Mouse (Mus musculus) ES-Bruce4 (cell line): ENCODE measurements around the gene Tenm3. TPM values are rescaled to one million over a fixed set of nuclear protein-coding genes. Genes with fewer than 3 reads are reported as not detected.

Source experiments
- H3K27ac ChIP-seq: 2 replicates; pipeline ENCODE4 v1.5.1; 2012; ENCODE audit warnings: low read length, inconsistent platforms; ENCODE audit not compliant: insufficient read depth
- H3K27me3 ChIP-seq: 2 replicates; pipeline ENCODE4 v1.6.1; 2012; ENCODE audit warnings: mild to moderate bottlenecking, low read length, inconsistent platforms; ENCODE audit not compliant: control insufficient read depth, poor library complexity, insufficient read depth, severe bottlenecking
- H3K36me3 ChIP-seq: 2 replicates; pipeline ENCODE4 v1.6.1; 2012; ENCODE audit warnings: inconsistent platforms, mild to moderate bottlenecking, low read length, moderate library complexity; ENCODE audit not compliant: control insufficient read depth, poor library complexity, insufficient read depth, severe bottlenecking
- H3K4me1 ChIP-seq: one replicate; pipeline ENCODE4 v1.8.1; 2011; ENCODE audit warnings: low read length; ENCODE audit not compliant: control insufficient read depth, insufficient read depth
- H3K4me3 ChIP-seq: 2 replicates; pipeline ENCODE4 v1.5.1; 2011; ENCODE audit warnings: low read depth, mild to moderate bottlenecking, low read length
- H3K9ac ChIP-seq: 2 replicates; pipeline ENCODE4 v1.6.1; 2012; ENCODE audit warnings: low read depth, mild to moderate bottlenecking, inconsistent platforms; ENCODE audit not compliant: poor library complexity, severe bottlenecking
- H3K9me3 ChIP-seq: replicated peaks from 2 replicates; pipeline ENCODE4 v1.6.1; 2012; ENCODE audit warnings: mild to moderate bottlenecking, low read length, inconsistent platforms; ENCODE audit not compliant: control insufficient read depth, poor library complexity, insufficient read depth, severe bottlenecking
- CTCF ChIP-seq: IDR thresholded peaks from one replicate; pipeline ENCODE4 v1.8.1; 2011; ENCODE audit warnings: low read depth, low read length
- EP300 ChIP-seq: IDR thresholded peaks from 2 replicates; pipeline ENCODE4 v1.6.1; 2011; ENCODE audit warnings: low read depth, low read length; ENCODE audit not compliant: insufficient read depth
- POLR2A ChIP-seq: IDR thresholded peaks from one replicate; pipeline ENCODE4 v1.8.1; 2011; ENCODE audit warnings: low read length; ENCODE audit not compliant: insufficient read depth
- polyA plus RNA-seq: library from polyadenylated mRNA; stranded (reverse); fragments of >200 nt; gene quantifications from 2 replicates; pipeline ENCODE4 v1.2.4, GENCODE M21; 2011; ENCODE audit warnings: low read depth; ENCODE audit not compliant: missing spikeins, insufficient read depth, insufficient read length

Tenm3 gene
- polyA plus RNA-seq, 1 experiment: 19.2 TPM

DNA sequence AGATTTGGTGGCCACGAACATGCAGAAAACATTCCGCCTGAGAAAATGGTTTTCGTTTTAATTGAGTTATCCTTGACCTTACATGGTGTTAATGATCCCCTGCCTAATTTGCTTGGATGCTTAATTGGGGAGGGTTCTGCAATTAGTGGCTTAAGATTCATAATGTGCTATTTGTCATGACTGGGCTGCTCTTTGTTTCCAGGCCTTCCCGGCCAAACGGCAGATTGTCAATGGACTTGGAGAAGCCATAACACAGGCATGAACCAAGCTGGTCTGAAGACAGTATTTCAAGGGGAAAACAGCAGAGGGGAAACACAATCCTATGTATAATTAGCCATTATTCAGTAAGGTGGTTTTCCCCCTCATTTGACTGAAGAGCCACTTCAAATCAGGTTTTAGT, 606.8 kb downstream of the Tenm3 start:
- Histone ChIP-seq H3K4me1 (no peaks in the 10 kb centered on the region), H3K4me3 (no peak overlapping the region), H3K36me3 (0 out of 2 replicates have a peak, but pooled peaks cover 4% of the 10 kb centered on the region), H3K9me3 (no peaks in the 10 kb centered on the region), H3K27ac (no peak overlapping the region), H3K9ac (no peak overlapping the region), H3K27me3 (no peaks in the 10 kb centered on the region)
- TF ChIP-seq POLR2A (no peak), CTCF (no peak)

DNA sequence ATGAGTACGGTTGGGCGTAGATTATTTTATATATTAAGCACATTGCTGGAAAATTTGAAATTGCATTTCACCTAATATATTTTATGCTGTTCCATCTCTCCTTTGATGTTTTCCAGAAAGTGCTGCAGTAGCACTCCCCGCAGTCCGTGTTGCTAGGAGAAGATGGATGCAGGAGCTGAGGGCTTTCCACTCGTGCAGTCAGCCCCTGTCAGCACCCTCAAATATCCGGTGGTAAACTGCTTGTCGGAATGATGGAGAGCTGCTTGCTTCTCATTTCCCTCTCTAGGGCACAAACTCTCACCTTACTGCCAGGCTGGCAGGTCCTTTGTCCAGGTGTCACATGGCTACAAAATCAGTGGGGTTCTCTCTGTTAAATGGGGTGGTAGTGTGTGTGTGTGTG, 610.8 kb downstream of the Tenm3 start:
- no peak overlapping the region for H3K27ac ChIP-seq
- H3K4me3 ChIP-seq: no peak overlapping the region
- H3K36me3 ChIP-seq: 0 out of 2 replicates have a peak, but pooled peaks cover 4% of the 10 kb centered on the region
- no peaks in the 10 kb centered on the region for H3K9me3 ChIP-seq
- no peaks in the 10 kb centered on the region for H3K27me3 ChIP-seq
- H3K9ac ChIP-seq: no peak overlapping the region
- TF ChIP-seq POLR2A (no peak), CTCF (no peak), EP300 (no peak)
- H3K4me1 ChIP-seq: no peaks in the 10 kb centered on the region

DNA sequence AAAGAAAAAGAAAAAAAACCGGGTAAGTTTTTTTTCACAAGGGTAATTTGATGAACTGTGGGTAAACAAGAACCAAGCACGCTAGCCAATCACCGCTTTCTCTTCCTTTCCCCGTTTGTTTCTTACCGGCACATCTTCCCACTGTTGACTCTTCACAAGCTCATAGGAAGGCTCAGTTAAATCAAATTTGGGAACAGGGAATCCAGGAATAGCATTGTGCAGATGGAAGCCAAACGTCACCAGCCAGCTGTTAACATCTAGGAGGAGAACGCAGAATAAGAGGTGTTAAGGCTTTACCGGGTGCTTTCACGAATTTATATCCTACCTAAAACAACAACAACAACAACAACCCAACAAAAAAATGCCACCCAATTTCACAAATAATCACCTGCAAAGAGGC, 611.9 kb downstream of the Tenm3 start:
- Histone ChIP-seq H3K9ac (no peak overlapping the region), H3K4me1 (no peaks in the 10 kb centered on the region), H3K36me3 (0 out of 2 replicates have a peak, but pooled peaks cover 4% of the 10 kb centered on the region), H3K9me3 (no peaks in the 10 kb centered on the region), H3K27me3 (no peaks in the 10 kb centered on the region), H3K27ac (no peak overlapping the region), H3K4me3 (no peak overlapping the region)
- TF ChIP-seq CTCF (no peak), POLR2A (no peak), EP300 (no peak)

- H3K9me3 ChIP-seq: no peaks in the 10 kb centered on the region
- no peak overlapping the region for H3K9ac ChIP-seq
- TF ChIP-seq POLR2A (no peak), CTCF (no peak), EP300 (no peak)
- 0 out of 2 replicates have a peak, but pooled peaks cover 4% of the 10 kb centered on the region for H3K36me3 ChIP-seq
- H3K4me1 ChIP-seq: no peaks in the 10 kb centered on the region
- no peak overlapping the region for H3K4me3 ChIP-seq
- H3K27ac ChIP-seq: no peak overlapping the region
- no peaks in the 10 kb centered on the region for H3K27me3 ChIP-seq
These were observed 612.4 kb downstream of the Tenm3 start for GRCm38 (mm10) chr8:48231389-48231788.

GRCm38 (mm10) chr8:48228676-48229075, 615.1 kb downstream of the Tenm3 start:
- H3K9ac ChIP-seq: no peak overlapping the region
- no peaks in the 10 kb centered on the region for H3K9me3 ChIP-seq
- peak overlapping the region; percentile 48 for H3K4me3 ChIP-seq
- TF ChIP-seq CTCF (no peak), POLR2A (no peak), EP300 (no peak)
- no peaks in the 10 kb centered on the region for H3K4me1 ChIP-seq
- no peaks in the 10 kb centered on the region for H3K36me3 ChIP-seq
- no peaks in the 10 kb centered on the region for H3K27me3 ChIP-seq
- H3K27ac ChIP-seq: no peak overlapping the region

GRCm38 (mm10) chr8:48224753-48225152, 619.0 kb downstream of the Tenm3 start:
- no peak overlapping the region for H3K9ac ChIP-seq
- H3K4me1 ChIP-seq: no peaks in the 10 kb centered on the region
- H3K27me3 ChIP-seq: no peaks in the 10 kb centered on the region
- no peak overlapping the region for H3K4me3 ChIP-seq
- H3K27ac ChIP-seq: no peak overlapping the region
- TF ChIP-seq POLR2A (no peak), EP300 (no peak), CTCF (no peak)
- H3K9me3 ChIP-seq: no peaks in the 10 kb centered on the region
- H3K36me3 ChIP-seq: no peaks in the 10 kb centered on the region
